Mouse (Mus musculus): ENCODE results near the gene Evpl. TPM values are rescaled to one million over a fixed set of nuclear protein-coding genes. Genes with fewer than 3 reads are reported as not detected.

Gene Evpl
- polyA plus RNA-seq, 1 experiment from 2014 or later: 0.84 TPM

- Histone ChIP-seq H3K4me1 (replicated peaks) (peaks cover 12% of the 10 kb centered on the region), H3K27ac (ENCODE audit: poor library complexity, severe bottlenecking) (no peak overlapping the region), H3K9ac (no peak overlapping the region), H3K4me2 (no peak overlapping the region), H3K36me3 (peaks cover 18% of the 10 kb centered on the region), H3K27me3 (replicated peaks) (no peaks in the 10 kb centered on the region), H3K4me3 (no peak overlapping the region), H3K9me3 (replicated peaks) (no peaks in the 10 kb centered on the region)
- 86% methylated on average over 3 of the region's 3 CpGs for WGBS
- no peak for ATAC-seq (ENCODE audit: insufficient number of reproducible peaks, low FRiP score)
These were observed 41.5 kb downstream of the Evpl start for GRCm38 (mm10) chr11:116196336-116196735.

GRCm38 (mm10) chr11:116195252-116195651, 42.6 kb downstream of the Evpl start:
- Histone ChIP-seq H3K9ac (no peak overlapping the region), H3K4me2 (no peak overlapping the region), H3K27me3 (replicated peaks) (no peaks in the 10 kb centered on the region), H3K4me1 (replicated peaks) (peaks cover 12% of the 10 kb centered on the region), H3K27ac (ENCODE audit: poor library complexity, severe bottlenecking) (no peak overlapping the region), H3K9me3 (replicated peaks) (no peaks in the 10 kb centered on the region), H3K4me3 (no peak overlapping the region), H3K36me3 (peaks cover 26% of the 10 kb centered on the region)
- no peak for ATAC-seq (ENCODE audit: insufficient number of reproducible peaks, low FRiP score)
- WGBS: 58% methylated on average over 5 of the region's 5 CpGs

GRCm38 (mm10) chr11:116194619-116195018, 43.3 kb downstream of the Evpl start:
- H3K27ac ChIP-seq (ENCODE audit: poor library complexity, severe bottlenecking): no peak overlapping the region
- no peak overlapping the region for H3K4me2 ChIP-seq
- no peak overlapping the region for H3K9ac ChIP-seq
- no peak overlapping the region for H3K4me3 ChIP-seq
- ATAC-seq (ENCODE audit: insufficient number of reproducible peaks, low FRiP score): no peak
- H3K4me1 ChIP-seq (replicated peaks): peaks cover 11% of the 10 kb centered on the region
- peaks cover 32% of the 10 kb centered on the region for H3K36me3 ChIP-seq
- 89% methylated on average over 8 of the region's 8 CpGs for WGBS
- H3K27me3 ChIP-seq (replicated peaks): no peaks in the 10 kb centered on the region
- no peaks in the 10 kb centered on the region for H3K9me3 ChIP-seq (replicated peaks)

GRCm38 (mm10) chr11:116187226-116187930, 50.5 kb downstream of the Evpl start:
- no peak overlapping the region for H3K4me2 ChIP-seq
- no peak for ATAC-seq (ENCODE audit: insufficient number of reproducible peaks, low FRiP score)
- H3K36me3 ChIP-seq: peaks cover 66% of the 10 kb centered on the region
- H3K27me3 ChIP-seq (replicated peaks): no peaks in the 10 kb centered on the region
- H3K4me3 ChIP-seq: no peak overlapping the region
- no peak overlapping the region for H3K27ac ChIP-seq (ENCODE audit: poor library complexity, severe bottlenecking)
- H3K4me1 ChIP-seq (replicated peaks): peaks cover 14% of the 10 kb centered on the region; the same call in 1 of the 2 replicates
- 54% methylated on average over 11 of the region's 11 CpGs for WGBS
- no peak overlapping the region for H3K9ac ChIP-seq
- H3K9me3 ChIP-seq (replicated peaks): no peaks in the 10 kb centered on the region

GRCm38 (mm10) chr11:116186360-116186759, 51.5 kb downstream of the Evpl start:
- ATAC-seq (ENCODE audit: insufficient number of reproducible peaks, low FRiP score): no peak
- no peak overlapping the region for H3K27ac ChIP-seq (ENCODE audit: poor library complexity, severe bottlenecking)
- WGBS: 92% methylated on average over 11 of the region's 11 CpGs
- H3K4me2 ChIP-seq: no peak overlapping the region
- no peak overlapping the region for H3K4me3 ChIP-seq
- H3K27me3 ChIP-seq (replicated peaks): no peaks in the 10 kb centered on the region
- peaks cover 14% of the 10 kb centered on the region; the same call in 1 of the 2 replicates for H3K4me1 ChIP-seq (replicated peaks)
- peaks cover 72% of the 10 kb centered on the region for H3K36me3 ChIP-seq
- H3K9me3 ChIP-seq (replicated peaks): no peaks in the 10 kb centered on the region
- H3K9ac ChIP-seq: no peak overlapping the region

GRCm38 (mm10) chr11:116185836-116186235, 52.0 kb downstream of the Evpl start:
- peaks cover 70% of the 10 kb centered on the region for H3K36me3 ChIP-seq
- ATAC-seq (ENCODE audit: insufficient number of reproducible peaks, low FRiP score): no peak
- no peaks in the 10 kb centered on the region for H3K27me3 ChIP-seq (replicated peaks)
- no peak overlapping the region for H3K4me2 ChIP-seq
- H3K4me3 ChIP-seq: no peak overlapping the region
- peaks cover 14% of the 10 kb centered on the region; the same call in 1 of the 2 replicates for H3K4me1 ChIP-seq (replicated peaks)
- WGBS: 69% methylated on average over 3 of the region's 3 CpGs
- H3K27ac ChIP-seq (ENCODE audit: poor library complexity, severe bottlenecking): no peak overlapping the region
- no peaks in the 10 kb centered on the region for H3K9me3 ChIP-seq (replicated peaks)
- H3K9ac ChIP-seq: no peak overlapping the region

GRCm38 (mm10) chr11:116178411-116179121, 59.3 kb downstream of the Evpl start:
- Histone ChIP-seq H3K36me3 (peaks cover 90% of the 10 kb centered on the region), H3K4me2 (no peak overlapping the region), H3K9me3 (replicated peaks) (no peaks in the 10 kb centered on the region), H3K27me3 (replicated peaks) (no peaks in the 10 kb centered on the region), H3K4me1 (replicated peaks) (no peaks in the 10 kb centered on the region), H3K27ac (ENCODE audit: poor library complexity, severe bottlenecking) (no peak overlapping the region), H3K4me3 (no peak overlapping the region), H3K9ac (no peak overlapping the region)
- no peak for ATAC-seq (ENCODE audit: insufficient number of reproducible peaks, low FRiP score)
- WGBS: 90% methylated on average over 20 of the region's 20 CpGs

- H3K36me3 ChIP-seq: peaks cover 91% of the 10 kb centered on the region
- H3K9ac ChIP-seq: no peak overlapping the region
- no peak for ATAC-seq (ENCODE audit: insufficient number of reproducible peaks, low FRiP score)
- no peaks in the 10 kb centered on the region for H3K27me3 ChIP-seq (replicated peaks)
- no peaks in the 10 kb centered on the region for H3K4me1 ChIP-seq (replicated peaks)
- H3K9me3 ChIP-seq (replicated peaks): no peaks in the 10 kb centered on the region
- WGBS: 90% methylated on average over 7 of the region's 7 CpGs
- no peak overlapping the region for H3K27ac ChIP-seq (ENCODE audit: poor library complexity, severe bottlenecking)
- H3K4me2 ChIP-seq: no peak overlapping the region
- H3K4me3 ChIP-seq: no peak overlapping the region
These were observed 61.9 kb downstream of the Evpl start for GRCm38 (mm10) chr11:116176010-116176409.

- H3K27me3 ChIP-seq (replicated peaks): no peaks in the 10 kb centered on the region
- H3K9me3 ChIP-seq (replicated peaks): no peaks in the 10 kb centered on the region
- peaks cover 81% of the 10 kb centered on the region for H3K36me3 ChIP-seq
- WGBS: 90% methylated on average over 22 of the region's 22 CpGs
- no peak overlapping the region for H3K4me3 ChIP-seq
- no peaks in the 10 kb centered on the region for H3K4me1 ChIP-seq (replicated peaks)
- H3K4me2 ChIP-seq: no peak overlapping the region
- ATAC-seq (ENCODE audit: insufficient number of reproducible peaks, low FRiP score): no peak
- no peak overlapping the region for H3K27ac ChIP-seq (ENCODE audit: poor library complexity, severe bottlenecking)
- no peak overlapping the region for H3K9ac ChIP-seq
These were observed 63.0 kb downstream of the Evpl start for GRCm38 (mm10) chr11:116174775-116175448.

GRCm38 (mm10) chr11:116171959-116172358, 65.9 kb downstream of the Evpl start:
- 97% methylated on average over 2 of the region's 2 CpGs for WGBS
- H3K27me3 ChIP-seq (replicated peaks): no peaks in the 10 kb centered on the region
- no peak for ATAC-seq (ENCODE audit: insufficient number of reproducible peaks, low FRiP score)
- peaks cover 54% of the 10 kb centered on the region for H3K36me3 ChIP-seq
- no peak overlapping the region for H3K4me3 ChIP-seq
- peaks cover 2% of the 10 kb centered on the region for H3K4me1 ChIP-seq (replicated peaks)
- H3K9me3 ChIP-seq (replicated peaks): no peaks in the 10 kb centered on the region
- H3K27ac ChIP-seq (ENCODE audit: poor library complexity, severe bottlenecking): no peak overlapping the region
- no peak overlapping the region for H3K9ac ChIP-seq
- H3K4me2 ChIP-seq: no peak overlapping the region
